Mouse (Mus musculus) stomach, postnatal 0 days (tissue): Measurements from ENCODE around the gene Ptcra. TPM values are rescaled to one million over a fixed set of nuclear protein-coding genes. Genes with fewer than 3 reads are reported as not detected.

Experiments
- ATAC-seq: fragments of 200-750 bp; cut with Nextera tagmentation; 2 replicates; pipeline ENCODE4 v1.8.0; 2017; ENCODE audit not compliant: low FRiP score, low TSS enrichment
- DNase-seq: peaks from one replicate; pipeline ENCODE4 v3.0.0-alpha.2; 2016; ENCODE audit warnings: low spot score
- H3K27ac ChIP-seq: fragments of 300-500 bp; sonication (generic); replicated peaks from 2 replicates; pipeline ENCODE4 v1.5.1; 2014; ENCODE audit warnings: mild to moderate bottlenecking, control low read depth
- H3K27me3 ChIP-seq: fragments of 300-500 bp; sonication (generic); 2 replicates; pipeline ENCODE4 v1.6.1; 2014; ENCODE audit warnings: low read length; ENCODE audit not compliant: control insufficient read depth, insufficient read depth
- H3K36me3 ChIP-seq: fragments of 300-500 bp; sonication (generic); 2 replicates; pipeline ENCODE4 v1.6.1; 2014; ENCODE audit warnings: low read length, mixed read lengths; ENCODE audit not compliant: control insufficient read depth, insufficient read depth
- H3K4me1 ChIP-seq: fragments of 300-500 bp; sonication (generic); replicated peaks from 2 replicates; pipeline ENCODE4 v1.6.1; 2014; ENCODE audit warnings: antibody characterized with exemption; ENCODE audit not compliant: control insufficient read depth, insufficient read depth
- H3K4me2 ChIP-seq: fragments of 300-500 bp; sonication (generic); replicated peaks from 2 replicates; pipeline ENCODE4 v1.6.1; 2014; ENCODE audit warnings: low read depth, mild to moderate bottlenecking, control low read depth, moderate library complexity
- H3K4me3 ChIP-seq: fragments of 300-500 bp; sonication (generic); 2 replicates; pipeline ENCODE4 v1.5.1; 2014; ENCODE audit warnings: low read depth, low read length, control low read depth
- H3K9ac ChIP-seq: fragments of 300-500 bp; sonication (generic); 2 replicates; pipeline ENCODE4 v1.6.1; 2014; ENCODE audit warnings: mild to moderate bottlenecking, low read length, control low read depth, mixed read lengths
- H3K9me3 ChIP-seq: fragments of 300-500 bp; sonication (generic); 2 replicates; pipeline ENCODE4 v1.6.1; 2016; ENCODE audit warnings: low read length; ENCODE audit not compliant: control insufficient read depth
- CTCF ChIP-seq: IDR thresholded peaks from 2 replicates; pipeline ENCODE4 v1.5.1; 2016; ENCODE audit warnings: antibody characterized with exemption, low read depth, mild to moderate bottlenecking, moderate library complexity
- EP300 ChIP-seq: optimal IDR thresholded peaks from 2 replicates; pipeline ENCODE3; 2016; ENCODE audit warnings: antibody characterized with exemption
- WGBS: fragments of 180-500 bp; shearing (Covaris S2); extraction: QIAGEN DNeasy Blood & Tissue Kit; methylation state at CpG from one replicate; pipeline ENCODE4 v1.1.7; 2014; 5-methylcytosine and 5-hydroxymethylcytosine counted together
- polyA plus RNA-seq: library from polyadenylated mRNA; unstranded; fragments of >200 nt; fragmentation: Nextera tagmentation; extraction: Ambion mirVana; gene quantifications from 2 replicates; pipeline ENCODE4 v1.2.1, GENCODE M21; 2015

Gene Ptcra
- polyA plus RNA-seq, 1 experiment from 2014 or later, result 0.50 TPM

DNA sequence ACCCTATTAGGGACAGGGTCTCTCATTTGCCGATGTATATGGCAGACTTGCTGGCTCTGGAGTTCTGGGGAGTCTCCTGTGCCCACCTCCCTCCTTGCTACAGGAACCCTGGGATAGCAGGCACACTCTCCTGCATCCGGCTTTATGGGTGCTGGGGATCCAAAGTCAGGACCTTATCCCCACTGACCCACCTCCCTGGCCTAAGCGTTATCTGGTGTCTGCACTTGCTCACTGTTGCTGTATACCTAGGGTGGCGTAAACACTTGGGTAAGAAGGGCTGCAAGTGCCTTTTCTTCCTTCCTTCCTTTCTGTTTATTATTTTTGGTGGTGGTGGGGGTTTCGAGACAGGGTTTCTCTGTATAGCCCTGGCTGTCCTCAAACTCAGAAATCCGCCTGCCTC, 22.2 kb downstream of the Ptcra start:
- no peak overlapping the region for H3K4me2 ChIP-seq
- no peaks in the 10 kb centered on the region for H3K9me3 ChIP-seq
- ATAC-seq (no peak), DNase-seq (no peak)
- H3K36me3 ChIP-seq, result peaks cover 7% of the 10 kb centered on the region; the same call in 1 of the 2 replicates
- WGBS, result 96% methylated on average over 6 of the region's 6 CpGs
- TF ChIP-seq EP300, result no peak
- TF ChIP-seq CTCF, result no peak
- H3K27me3 ChIP-seq, result no peaks in the 10 kb centered on the region
- H3K4me3 ChIP-seq, result no peak overlapping the region
- H3K9ac ChIP-seq, result no peak overlapping the region
- H3K27ac ChIP-seq, result no peak overlapping the region
- H3K4me1 ChIP-seq, result no peaks in the 10 kb centered on the region

- H3K9me3 ChIP-seq, result no peaks in the 10 kb centered on the region
- no peak overlapping the region for H3K9ac ChIP-seq
- H3K4me1 ChIP-seq, result no peaks in the 10 kb centered on the region
- WGBS, result 49% methylated on average over 10 of the region's 10 CpGs
- TF ChIP-seq EP300, result no peak
- TF ChIP-seq CTCF, result peak; percentile 66
- H3K27ac ChIP-seq, result no peak overlapping the region
- no peak overlapping the region for H3K4me3 ChIP-seq
- 0 out of 2 replicates have a peak, but pooled peaks cover 8% of the 10 kb centered on the region for H3K36me3 ChIP-seq
- DNase-seq, result peak; percentile 56
- H3K27me3 ChIP-seq, result no peaks in the 10 kb centered on the region
- ATAC-seq, result peak; percentile 38
- H3K4me2 ChIP-seq, result no peak overlapping the region
Measured at GRCm38 (mm10) chr17:46736160-46736559, 27.4 kb downstream of the Ptcra start.

GRCm38 (mm10) chr17:46735287-46735686, 28.2 kb downstream of the Ptcra start:
- no peak overlapping the region for H3K4me3 ChIP-seq
- 82% methylated on average over 7 of the region's 7 CpGs for WGBS
- H3K36me3 ChIP-seq, result 0 out of 2 replicates have a peak, but pooled peaks cover 6% of the 10 kb centered on the region
- DNase-seq (no peak), ATAC-seq (no peak)
- no peak overlapping the region for H3K27ac ChIP-seq
- no peak overlapping the region for H3K9ac ChIP-seq
- H3K4me1 ChIP-seq, result no peaks in the 10 kb centered on the region
- H3K4me2 ChIP-seq, result no peak overlapping the region
- no peaks in the 10 kb centered on the region for H3K9me3 ChIP-seq
- TF ChIP-seq CTCF (no peak), EP300 (no peak)
- no peaks in the 10 kb centered on the region for H3K27me3 ChIP-seq

GRCm38 (mm10) chr17:46734055-46734454, 29.5 kb downstream of the Ptcra start:
- H3K36me3 ChIP-seq, result 0 out of 2 replicates have a peak, but pooled peaks cover 6% of the 10 kb centered on the region
- H3K4me1 ChIP-seq, result no peaks in the 10 kb centered on the region
- H3K4me3 ChIP-seq, result no peak overlapping the region
- no peak overlapping the region for H3K27ac ChIP-seq
- no peaks in the 10 kb centered on the region for H3K9me3 ChIP-seq
- H3K9ac ChIP-seq, result no peak overlapping the region
- no peak overlapping the region for H3K4me2 ChIP-seq
- no peak for ATAC-seq
- WGBS, result 85% methylated on average over 3 of the region's 3 CpGs
- DNase-seq, result no peak
- TF ChIP-seq EP300 (no peak), CTCF (no peak)
- no peaks in the 10 kb centered on the region for H3K27me3 ChIP-seq

DNA sequence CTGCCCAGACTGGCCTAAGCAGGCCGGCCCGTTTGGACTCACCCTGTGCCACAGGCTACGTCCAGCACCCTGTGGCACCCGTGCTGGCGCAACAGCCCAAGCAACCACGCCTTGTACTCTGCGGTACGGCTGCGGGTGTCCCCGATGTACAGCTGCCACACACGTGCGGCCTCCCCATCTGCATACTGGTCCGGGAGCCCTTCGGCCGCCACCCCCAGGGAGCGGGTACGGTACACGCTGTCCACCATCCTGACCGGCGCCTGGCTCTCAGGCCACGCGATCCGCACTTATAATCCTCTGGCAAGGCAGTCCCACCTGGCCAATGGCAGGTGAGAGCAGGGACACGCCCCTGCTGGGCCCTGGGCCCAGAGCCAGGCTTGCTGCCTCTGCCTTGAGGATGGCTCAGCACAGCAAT, 34.6 kb downstream of the Ptcra start, which contains the start of gene Gnmt:
Gnmt (minus strand) TSS at position 265 of the 415 bp plus-strand sequence.
- DNase-seq (peak; percentile 82), ATAC-seq (peak; percentile 70)
- Histone ChIP-seq H3K4me2 (peak within 1 kb of the TSS; percentile 46), H3K4me1 (no peaks in the 10 kb centered on the region), H3K9me3 (no peaks in the 10 kb centered on the region), H3K4me3 (peak within 1 kb of the TSS; percentile 21), H3K36me3 (0 out of 2 replicates have a peak, but pooled peaks cover 4% of the 10 kb centered on the region), H3K27ac (no peak within 1 kb of the TSS), H3K9ac (0 out of 2 replicates have a peak within 1 kb of the TSS, but pooled peaks have one; percentile 41), H3K27me3 (no peaks in the 10 kb centered on the region)
- TF ChIP-seq EP300 (no peak), CTCF (no peak)
- WGBS, result 18% methylated on average over 24 of the region's 24 CpGs

DNA sequence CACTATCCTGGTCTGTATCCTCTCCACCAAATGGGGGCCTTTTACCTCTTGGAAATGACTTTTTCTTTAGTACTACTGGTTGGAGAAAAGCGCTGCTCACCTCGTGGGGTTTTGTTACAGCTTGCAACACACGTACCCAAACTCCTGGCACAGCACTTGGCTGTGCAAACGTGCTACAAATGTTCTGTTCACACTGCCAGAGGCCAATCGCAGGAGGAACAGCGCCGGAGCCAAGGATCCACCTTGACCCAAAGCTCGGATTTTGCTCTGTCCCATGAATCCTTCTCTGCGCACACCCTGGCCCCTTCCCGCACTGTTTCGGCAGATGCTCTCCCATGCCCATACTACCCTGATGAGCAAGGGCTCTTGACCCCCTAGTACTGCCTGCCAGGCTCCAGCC, 35.0 kb downstream of the Ptcra start:
- 41% methylated on average over 11 of the region's 11 CpGs for WGBS
- TF ChIP-seq EP300 (no peak), CTCF (no peak)
- H3K9me3 ChIP-seq, result no peaks in the 10 kb centered on the region
- no peak overlapping the region for H3K27ac ChIP-seq
- DNase-seq (no peak), ATAC-seq (no peak)
- H3K4me3 ChIP-seq, result peak overlapping the region; percentile 21
- H3K27me3 ChIP-seq, result no peaks in the 10 kb centered on the region
- H3K4me2 ChIP-seq, result peak overlapping the region; percentile 46
- H3K9ac ChIP-seq, result 0 out of 2 replicates have a peak overlapping the region, but pooled peaks have one; percentile 41
- H3K4me1 ChIP-seq, result no peaks in the 10 kb centered on the region
- 0 out of 2 replicates have a peak, but pooled peaks cover 4% of the 10 kb centered on the region for H3K36me3 ChIP-seq
